Mouse (Mus musculus) olfactory bulb, adult 2 months (tissue): ENCODE measurements around the gene Eif2b1. TPM values are rescaled to one million over a fixed set of nuclear protein-coding genes. Genes with fewer than 3 reads are reported as not detected.
"Not testable (repeated sequence)": the region's sequence is repeated elsewhere in the genome, so short reads cannot be mapped to it uniquely, and the experiment has no call there.

Experiments
- H3K27ac ChIP-seq: fragments of 200-500 bp; 2 replicates; pipeline ENCODE4 v1.5.1; 2012; ENCODE audit warnings: low read depth, low read length; ENCODE audit not compliant: insufficient read depth
- H3K4me1 ChIP-seq: fragments of 200-500 bp; 2 replicates; pipeline ENCODE4 v1.6.1; 2012; ENCODE audit warnings: low read length; ENCODE audit not compliant: control insufficient read depth, insufficient read depth
- H3K4me3 ChIP-seq: fragments of 200-500 bp; 2 replicates; pipeline ENCODE4 v1.5.1; 2012; ENCODE audit warnings: mild to moderate bottlenecking, low read depth, low read length, moderate library complexity; ENCODE audit not compliant: insufficient read depth
- CTCF ChIP-seq: fragments of 200-500 bp; IDR thresholded peaks from 2 replicates; pipeline ENCODE4 v1.5.1; 2012; ENCODE audit warnings: low read depth, mild to moderate bottlenecking, low read length, moderate library complexity; ENCODE audit not compliant: insufficient read depth
- POLR2A ChIP-seq: fragments of 200-500 bp; IDR thresholded peaks from 2 replicates; pipeline ENCODE4 v1.6.1; 2012; ENCODE audit warnings: mild to moderate bottlenecking, low read depth, low read length, moderate library complexity; ENCODE audit not compliant: insufficient read depth
- WGBS: fragments of 180-500 bp; shearing (Covaris S2); methylation state at CpG from one replicate; pipeline ENCODE4 v1.1.7; 2018; 5-methylcytosine and 5-hydroxymethylcytosine counted together
- polyA plus RNA-seq: library from polyadenylated mRNA; stranded (reverse); fragments of >200 nt; gene quantifications from 2 replicates; pipeline ENCODE4 v1.2.4, GENCODE M21; 2012; ENCODE audit warnings: low replicate concordance; ENCODE audit not compliant: missing spikeins, insufficient read depth, insufficient read length

The Eif2b1 gene
- polyA plus RNA-seq, 1 experiment = not detected

DNA sequence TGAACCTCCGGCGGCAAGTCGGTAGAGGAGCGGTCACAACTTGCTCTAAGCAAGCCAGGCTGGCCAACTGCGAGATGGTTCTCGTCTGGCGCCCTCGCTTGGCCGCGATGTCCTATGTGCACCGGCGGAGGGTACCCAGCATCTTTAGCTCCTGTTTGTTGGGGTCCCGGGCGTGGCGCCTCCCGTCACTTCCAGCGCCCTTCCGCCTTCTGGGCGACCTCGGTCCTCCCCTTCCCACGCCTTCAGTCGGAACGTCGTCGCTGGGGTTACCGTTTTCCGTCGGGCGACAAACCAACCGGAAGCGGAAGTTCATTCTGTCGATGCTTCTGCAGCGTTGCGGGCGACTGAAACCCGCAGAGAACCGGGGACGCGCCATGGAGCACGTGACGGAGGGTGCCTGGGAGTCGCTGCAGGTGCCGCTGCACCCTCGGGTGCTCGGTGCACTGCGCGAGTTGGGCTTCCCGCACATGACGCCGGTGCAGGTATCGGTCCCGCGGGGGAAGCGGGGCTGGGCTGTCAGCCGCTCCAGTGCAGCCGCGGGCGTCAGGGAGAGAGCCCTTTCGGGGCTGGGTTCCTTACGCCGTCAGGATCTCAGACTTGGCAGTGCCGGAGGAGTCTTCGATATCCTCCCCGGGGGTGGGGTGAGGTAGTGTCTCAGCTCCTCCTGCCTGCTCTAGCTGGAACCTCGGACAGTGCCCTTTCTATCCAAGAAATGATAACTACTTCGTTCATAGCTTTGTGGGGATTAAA, 26.2 kb downstream of the Eif2b1 start, which contains the start of gene Ddx55:
Ddx55 (plus strand) TSS at position 307 of the 750 bp plus-strand sequence.
- TF ChIP-seq CTCF (no peak), POLR2A (peak; percentile 72; the same call in 1 of the 2 replicates)
- H3K27ac ChIP-seq = peak within 1 kb of the TSS; percentile 56; the same call in 1 of the 2 replicates
- H3K4me1 ChIP-seq = peaks cover 2% of the 10 kb centered on the region; the same call in 1 of the 2 replicates
- under 1% methylated on average over 66 of the region's 66 CpGs for WGBS
- peak within 1 kb of the TSS; percentile 86 for H3K4me3 ChIP-seq

GRCm38 (mm10) chr5:124552094-124552472, 26.8 kb downstream of the Eif2b1 start:
- TF ChIP-seq POLR2A (no peak), CTCF (no peak)
- 3% methylated on average over 9 of the region's 9 CpGs for WGBS
- H3K4me3 ChIP-seq = no peak overlapping the region
- H3K27ac ChIP-seq = no peak overlapping the region
- peaks cover 2% of the 10 kb centered on the region; the same call in 1 of the 2 replicates for H3K4me1 ChIP-seq

DNA sequence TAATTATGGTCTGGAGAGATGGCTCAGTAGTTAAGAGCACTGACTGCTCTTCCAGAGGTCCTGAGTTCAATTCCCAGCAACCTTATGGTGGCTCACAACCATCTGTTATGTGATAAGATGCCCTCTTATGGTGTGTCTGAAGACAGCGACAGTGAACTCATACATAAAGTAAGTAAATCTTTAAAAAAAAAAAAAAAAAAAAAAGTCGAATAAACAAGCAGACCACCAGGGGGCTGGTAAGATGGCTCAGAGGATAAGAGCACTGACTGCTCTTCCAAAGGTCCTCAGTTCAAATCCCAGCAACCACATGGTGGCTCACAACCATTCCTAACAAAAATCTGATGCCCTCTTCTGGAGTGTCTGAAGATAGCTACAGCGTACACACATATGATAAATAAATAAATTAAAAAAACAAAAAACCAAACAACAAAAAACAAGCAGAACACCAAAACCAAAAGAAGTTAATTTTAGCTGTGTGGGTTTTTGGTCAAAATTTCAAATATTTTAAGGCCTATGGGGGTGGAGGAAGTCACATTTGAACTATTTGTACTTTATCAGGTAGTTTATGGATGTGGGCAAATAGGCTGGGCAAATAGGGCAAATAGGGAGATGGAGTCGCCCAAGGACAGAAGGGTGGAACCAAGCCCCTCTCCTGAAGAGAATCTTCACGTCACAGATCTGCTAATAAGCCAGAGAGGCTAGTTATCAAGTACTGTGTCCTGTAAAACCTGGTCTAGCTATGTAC, 27.4 kb downstream of the Eif2b1 start:
- 28% methylated on average over 5 of the region's 5 CpGs for WGBS
- H3K4me3 ChIP-seq, H3K27ac ChIP-seq, H3K4me1 ChIP-seq: not testable (repeated sequence)

DNA sequence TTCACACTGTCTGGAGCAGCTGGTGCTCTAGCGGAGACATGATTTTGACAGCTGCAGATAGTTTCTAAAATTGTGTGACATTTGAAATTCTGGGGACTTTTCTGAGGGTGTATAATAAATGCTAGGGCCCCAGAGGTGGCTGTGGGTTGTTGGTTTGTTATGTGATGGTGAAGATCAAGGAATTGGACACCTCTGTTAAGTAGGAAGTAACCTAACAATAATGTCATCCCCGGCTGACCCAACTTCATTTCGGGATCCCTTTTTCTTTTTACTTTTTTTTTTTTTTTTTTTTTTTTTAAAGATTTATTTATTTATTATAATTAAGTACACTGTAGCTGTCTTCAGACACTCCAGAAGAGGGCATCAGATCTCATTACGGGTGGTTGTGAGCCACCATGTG, 28.2 kb downstream of the Eif2b1 start:
- H3K27ac ChIP-seq, H3K4me1 ChIP-seq, H3K4me3 ChIP-seq: not testable (repeated sequence)
- WGBS = 74% methylated on average over 4 of the region's 4 CpGs

- Histone ChIP-seq H3K4me3 (peak overlapping the region; percentile 77), H3K4me1 (peaks cover 13% of the 10 kb centered on the region), H3K27ac (no peak overlapping the region)
- TF ChIP-seq POLR2A (no peak), CTCF (no peak)
- whole genome bisulfite sequencing = 4% methylated on average over 8 of the region's 8 CpGs
Measured at GRCm38 (mm10) chr5:124541602-124541973, 37.3 kb downstream of the Eif2b1 start.

DNA sequence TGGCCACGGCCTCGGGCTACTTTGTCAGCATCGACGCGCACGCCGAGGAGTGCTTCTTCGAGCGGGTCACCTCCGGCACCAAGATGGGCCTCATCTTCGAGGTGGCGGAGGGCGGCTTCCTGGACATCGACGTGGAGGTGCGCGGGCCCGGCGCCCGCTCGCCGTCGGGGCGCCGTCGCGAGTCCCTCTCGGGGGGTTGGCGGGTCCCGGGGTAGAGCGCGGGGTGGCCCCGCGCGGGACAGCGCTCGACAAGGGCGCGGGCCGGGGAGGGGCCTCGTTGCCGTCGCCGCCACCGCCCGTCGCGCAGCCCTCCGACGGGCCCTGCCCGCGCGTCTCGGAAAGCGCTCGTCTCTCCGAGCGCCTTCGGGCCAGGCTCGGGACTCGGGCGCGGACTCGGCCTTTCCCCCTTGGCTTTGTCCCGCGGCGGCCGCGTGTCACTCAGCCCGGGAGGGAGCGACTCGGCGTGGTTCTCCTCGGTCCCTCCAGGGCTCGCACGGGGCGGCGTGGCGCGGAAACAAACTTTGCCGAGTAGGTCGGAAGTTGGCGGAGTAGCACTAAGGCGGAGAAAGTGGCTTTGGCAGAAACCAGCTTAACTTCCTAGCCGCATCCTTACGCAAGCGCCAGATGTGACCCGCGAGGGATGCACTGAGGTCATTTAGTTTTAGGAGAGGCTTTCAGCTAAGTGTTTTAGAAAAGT, 37.9 kb downstream of the Eif2b1 start:
- H3K27ac ChIP-seq = no peak overlapping the region

DNA sequence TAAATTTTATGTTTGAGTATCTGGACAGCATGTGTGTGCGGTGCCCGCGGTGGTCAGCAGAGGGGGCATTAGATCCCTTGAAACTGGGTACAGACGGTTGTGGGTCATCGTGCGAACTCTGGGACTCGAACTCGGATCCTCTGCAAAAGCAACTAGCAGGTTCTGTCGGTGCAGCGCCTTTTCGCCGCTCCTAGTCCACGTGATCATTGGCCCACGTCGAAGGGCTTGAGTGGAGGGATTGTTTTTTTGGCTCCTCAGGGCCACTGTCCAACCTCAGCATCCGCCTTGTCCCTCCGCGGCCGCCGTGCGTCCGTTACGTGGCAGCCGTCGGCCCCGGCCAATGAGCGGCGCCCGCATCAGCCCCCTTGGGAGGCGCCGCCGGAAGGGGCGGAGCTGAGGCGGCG, 38.5 kb downstream of the Eif2b1 start, which contains the start of gene Tmed2:
Tmed2 (plus strand) TSS at position 313 of the 404 bp plus-strand sequence.
- peaks cover 13% of the 10 kb centered on the region for H3K4me1 ChIP-seq
- WGBS = under 1% methylated on average over 35 of the region's 35 CpGs
- no peak; the same call in 1 of the 2 replicates for TF ChIP-seq POLR2A
- TF ChIP-seq CTCF = no peak
- no peak within 1 kb of the TSS; the same call in 1 of the 2 replicates for H3K27ac ChIP-seq
- peak within 1 kb of the TSS; percentile 77 for H3K4me3 ChIP-seq

More for the DNA sequence above, 37.9 kb downstream of the Eif2b1 start:
- H3K4me1 ChIP-seq = peaks cover 13% of the 10 kb centered on the region
- peak overlapping the region; percentile 77 for H3K4me3 ChIP-seq
- TF ChIP-seq POLR2A (no peak), CTCF (no peak)
- WGBS = under 1% methylated on average over 86 of the region's 89 CpGs

DNA sequence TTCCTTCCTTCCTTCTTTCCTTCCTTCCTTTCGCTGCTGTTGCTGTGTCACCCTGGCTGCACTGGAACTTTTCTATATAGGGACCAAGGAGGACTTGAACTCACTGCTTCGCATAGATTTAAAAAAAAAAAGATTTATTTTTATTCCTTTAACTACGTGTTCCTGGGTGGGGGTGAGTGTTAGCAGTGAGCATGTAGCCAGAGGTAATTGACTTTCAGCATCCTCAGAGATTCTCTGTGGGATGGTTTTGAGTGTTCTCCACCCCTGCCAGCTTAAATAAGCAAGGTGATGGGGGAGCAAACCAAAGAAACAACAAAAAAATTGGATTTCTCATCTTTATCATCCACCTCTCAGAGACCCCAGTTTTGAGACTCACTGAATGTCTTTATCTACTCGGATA, 39.0 kb downstream of the Eif2b1 start:
- Histone ChIP-seq H3K4me1 (peaks cover 13% of the 10 kb centered on the region), H3K4me3 (no peak overlapping the region), H3K27ac (no peak overlapping the region)
- TF ChIP-seq POLR2A = no peak
- no peak for TF ChIP-seq CTCF
- WGBS = 66% methylated on average over 4 of the region's 4 CpGs
